Comparison of ENCODE assay signal across 20 mouse cellular contexts in the genomic region with DNA sequence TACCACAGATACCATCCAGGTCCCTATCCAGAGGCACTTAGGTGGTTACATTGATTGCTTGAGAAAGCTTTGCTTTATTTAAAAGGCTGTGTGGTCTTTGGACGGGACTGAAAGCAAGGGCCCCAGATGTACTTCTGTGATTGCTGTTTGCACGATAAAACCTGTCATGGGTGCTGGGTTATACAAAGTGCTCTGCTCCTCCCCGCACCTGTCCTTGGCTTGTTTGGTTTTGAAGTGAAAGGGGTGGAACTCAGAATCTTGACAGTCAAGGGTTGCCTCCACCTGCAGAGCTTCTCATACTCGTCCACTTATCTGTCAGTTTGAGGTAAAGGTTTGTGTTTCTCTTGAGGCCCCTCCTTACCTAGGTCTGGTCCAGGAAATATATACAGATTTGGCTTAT. TPM values are rescaled to one million over a fixed set of nuclear protein-coding genes. Genes with fewer than 3 reads are reported as not detected.
DNase-seq lines count a peak whose midpoint lies in the region; ATAC-seq lines count a peak whose summit lies in the region.
"Had no signal": no experiment of that assay in that cellular context is flagged by ENCODE, and none has a peak within 500 bp of the region (broad histone marks: within the 10 kb centered on the region; RNA-seq: fewer than 3 reads in every experiment).

No protein-coding gene starts in this region.

- H3K4me2 ChIP-seq in midbrain, embryonic 11.5 days = no peak overlapping the region
- H3K4me2 ChIP-seq in midbrain, embryonic 15.5 days = no peak overlapping the region
- no peak overlapping the region for H3K4me2 ChIP-seq in intestine, embryonic 16.5 days (ENCODE audit: low read depth, low read length)
- H3K4me2 ChIP-seq: embryonic facial prominence, embryonic 12.5 days; forebrain, embryonic 13.5 days had no signal

- H3K27ac ChIP-seq in midbrain, embryonic 11.5 days (ENCODE audit: low read depth, low read length) = no peak overlapping the region
- no peak overlapping the region for H3K27ac ChIP-seq in midbrain, embryonic 15.5 days
- no peak overlapping the region for H3K27ac ChIP-seq in intestine, embryonic 16.5 days (ENCODE audit: low read length)
- H3K27ac ChIP-seq: embryonic facial prominence, embryonic 10.5 days; embryonic facial prominence, embryonic 12.5 days; forebrain, embryonic 13.5 days; forebrain, embryonic 15.5 days had no signal

- no peaks in the 10 kb centered on the region for H3K27me3 ChIP-seq in midbrain, embryonic 11.5 days (ENCODE audit: control insufficient read depth, insufficient read depth, low read length)
- peaks cover 7% of the 10 kb centered on the region for H3K27me3 ChIP-seq in midbrain, embryonic 15.5 days (replicated peaks)
- peaks cover 5% of the 10 kb centered on the region; the same call in 1 of the 2 replicates for H3K27me3 ChIP-seq in intestine, embryonic 16.5 days (replicated peaks; ENCODE audit: control insufficient read depth, insufficient read depth, low read length)

- no peaks in the 10 kb centered on the region for H3K36me3 ChIP-seq in midbrain, embryonic 11.5 days (ENCODE audit: control insufficient read depth, insufficient read depth, low read length)
- H3K36me3 ChIP-seq in midbrain, embryonic 15.5 days (replicated peaks) = no peaks in the 10 kb centered on the region
- H3K36me3 ChIP-seq in intestine, embryonic 16.5 days (ENCODE audit: control insufficient read depth, insufficient read depth, low read length) = no peaks in the 10 kb centered on the region
- H3K36me3 ChIP-seq: embryonic facial prominence, embryonic 10.5 days; embryonic facial prominence, embryonic 12.5 days; forebrain, embryonic 15.5 days had no signal

- ATAC-seq in midbrain, embryonic 11.5 days (ENCODE audit: low FRiP score) = no peak
- ATAC-seq in midbrain, embryonic 15.5 days (replicated peaks) = no peak
- ATAC-seq in intestine, embryonic 16.5 days = peak; percentile 55
- no peak for ATAC-seq in granulocyte monocyte progenitor cell, adult 5-6 weeks (replicated peaks; ENCODE audit: poor library complexity, severe bottlenecking)
- ATAC-seq: activated CD4-positive, CD25-positive, alpha-beta regulatory T cell, adult 4 months; forebrain, embryonic 13.5 days; forebrain, embryonic 15.5 days; forebrain, postnatal 0 days had no signal

- H3K9ac ChIP-seq in midbrain, embryonic 11.5 days (ENCODE audit: low read length) = no peak overlapping the region
- H3K9ac ChIP-seq in midbrain, embryonic 15.5 days = no peak overlapping the region
- no peak overlapping the region for H3K9ac ChIP-seq in intestine, embryonic 16.5 days (ENCODE audit: low read depth, low read length)
- H3K9ac ChIP-seq: embryonic facial prominence, embryonic 12.5 days; forebrain, embryonic 13.5 days; forebrain, embryonic 15.5 days; forebrain, postnatal 0 days had no signal

- 0 out of 2 replicates have a peak, but pooled peaks cover 2% of the 10 kb centered on the region for H3K4me1 ChIP-seq in midbrain, embryonic 11.5 days (ENCODE audit: control insufficient read depth, insufficient read depth, low read length)
- no peaks in the 10 kb centered on the region for H3K4me1 ChIP-seq in midbrain, embryonic 15.5 days
- H3K4me1 ChIP-seq in intestine, embryonic 16.5 days (ENCODE audit: control insufficient read depth, insufficient read depth, low read length) = peaks cover 4% of the 10 kb centered on the region; the same call in 1 of the 2 replicates

- WGBS in midbrain, embryonic 11.5 days = 85% methylated on average over 4 of the region's 4 CpGs
- WGBS in midbrain, embryonic 15.5 days = 84% methylated on average over 4 of the region's 4 CpGs
- WGBS in intestine, embryonic 16.5 days = 47% methylated on average over 4 of the region's 4 CpGs

- no peak overlapping the region for H3K4me3 ChIP-seq in midbrain, embryonic 11.5 days (ENCODE audit: low read depth, low read length)
- H3K4me3 ChIP-seq in midbrain, embryonic 15.5 days = no peak overlapping the region
- H3K4me3 ChIP-seq in intestine, embryonic 16.5 days (ENCODE audit: low read length) = no peak overlapping the region
- H3K4me3 ChIP-seq: embryonic facial prominence, embryonic 10.5 days; embryonic facial prominence, embryonic 12.5 days; forebrain, embryonic 13.5 days; forebrain, embryonic 15.5 days had no signal

- H3K9me3 ChIP-seq in midbrain, embryonic 11.5 days (ENCODE audit: control insufficient read depth, low read length) = no peaks in the 10 kb centered on the region
- H3K9me3 ChIP-seq in midbrain, embryonic 15.5 days = no peaks in the 10 kb centered on the region
- H3K9me3 ChIP-seq in intestine, embryonic 16.5 days (ENCODE audit: control insufficient read depth, low read length) = no peaks in the 10 kb centered on the region
- H3K9me3 ChIP-seq: embryonic facial prominence, embryonic 10.5 days; embryonic facial prominence, embryonic 12.5 days; forebrain, embryonic 13.5 days; forebrain, embryonic 15.5 days had no signal

- peak; percentile 82 for DNase-seq in midbrain, embryonic 11.5 days (ENCODE audit: low spot score, missing footprints)
- DNase-seq in gastrocnemius, postnatal 10 days = no peak
- DNase-seq: adrenal gland, adult 8-10 months; adrenal gland, postnatal 14 days; adrenal gland, postnatal 36 days; cerebellum, adult 11-12 months; cerebellum, adult 2 months; cerebellum, adult 9-10 months; cerebellum, postnatal 10 days; cerebellum, postnatal 25 days; forebrain, postnatal 0 days had no signal

RNA-seq across cellular contexts. Expression of a gene that starts 1.5 kb away (rescaled TPM):
- polyA plus RNA-seq in midbrain, embryonic 11.5 days (2014; fragmentation: Nextera tagmentation; extraction: Ambion mirVana) = 1.5 and 1.7 TPM in 2 replicates
- 12.3 and 12.4 TPM in 2 replicates for polyA plus RNA-seq in midbrain, embryonic 15.5 days (2015; fragmentation: Nextera tagmentation; extraction: Ambion mirVana)
- polyA plus RNA-seq in intestine, embryonic 16.5 days (2015; fragmentation: Nextera tagmentation; extraction: Ambion mirVana) = 2.5 and 2.8 TPM in 2 replicates
- 10 to 100 TPM; 30.8 to 31.1 TPM for total RNA-seq in gastrocnemius, postnatal 10 days (2021)
- total RNA-seq in granulocyte monocyte progenitor cell, adult 5-6 weeks (2014; fragmentation: Nextera tagmentation) = not detected in 2 replicates
- total RNA-seq in granulocyte monocyte progenitor cell, adult 5-6 weeks (2017) = not detected in 2 replicates
- total RNA-seq: MEL had no signal

RNA-seq across cellular contexts. Expression of a gene that starts 40.9 kb away (rescaled TPM):
- 112 and 120 TPM in 2 replicates for polyA plus RNA-seq in midbrain, embryonic 11.5 days (2014; fragmentation: Nextera tagmentation; extraction: Ambion mirVana)
- polyA plus RNA-seq in midbrain, embryonic 15.5 days (2015; fragmentation: Nextera tagmentation; extraction: Ambion mirVana) = 78.6 and 80.5 TPM in 2 replicates
- 134 and 142 TPM in 2 replicates for polyA plus RNA-seq in intestine, embryonic 16.5 days (2015; fragmentation: Nextera tagmentation; extraction: Ambion mirVana)
- total RNA-seq in gastrocnemius, postnatal 10 days (2021) = 10 to 100 TPM; 20.0 to 23.6 TPM
- total RNA-seq in granulocyte monocyte progenitor cell, adult 5-6 weeks (2014; fragmentation: Nextera tagmentation) = 27.7 and 37.0 TPM in 2 replicates
- total RNA-seq in granulocyte monocyte progenitor cell, adult 5-6 weeks (2017) = 26.0 and 34.6 TPM in 2 replicates
